Mouse (Mus musculus) MEL (cell line): Measurements from ENCODE around the gene Slc4a2. TPM values are rescaled to one million over a fixed set of nuclear protein-coding genes. Genes with fewer than 3 reads are reported as not detected.

ENCODE experiments used
- DNase-seq: peaks from one replicate; pipeline ENCODE4 v3.0.0; 2011; ENCODE audit warnings: low read depth, low spot score
- H3K27ac ChIP-seq: 2 replicates; pipeline ENCODE4 v1.5.1; 2012; ENCODE audit warnings: low read depth, mild to moderate bottlenecking, control low read depth, low read length, moderate library complexity; ENCODE audit not compliant: control insufficient read depth
- H3K27me3 ChIP-seq, 2 experiments: fragments of 150-350 bp in 1 of 2; sonication (generic) in 1 of 2; 2 replicates each; pipeline ENCODE4 v1.6.1; 2012; ENCODE audit warnings: low read length in 2 of 2, mild to moderate bottlenecking in 2 of 2, improper control_type of control experiment in 1 of 2, moderate library complexity in 1 of 2; ENCODE audit not compliant: insufficient read depth in 2 of 2, control insufficient read depth in 1 of 2
- H3K36me3 ChIP-seq, 2 experiments: 2 replicates each; pipeline ENCODE4 v1.6.1; 2012 to 2014; ENCODE audit warnings: low read length in 2 of 2, improper control_type of control experiment in 1 of 2, inconsistent platforms in 1 of 2, mild to moderate bottlenecking in 1 of 2; ENCODE audit not compliant: insufficient read depth in 2 of 2, control insufficient read depth in 1 of 2
- H3K4me1 ChIP-seq, 2 experiments: fragments of 150-350 bp in 1 of 2; sonication (generic) in 1 of 2; 2 replicates each; pipeline ENCODE4 v1.6.1; 2012; ENCODE audit warnings: low read length in 2 of 2, improper control_type of control experiment in 1 of 2, mild to moderate bottlenecking in 1 of 2; ENCODE audit not compliant: insufficient read depth in 2 of 2, control insufficient read depth in 1 of 2
- H3K4me3 ChIP-seq, 2 experiments: fragments of 150-350 bp in 1 of 2; sonication (generic) in 1 of 2; 2 replicates each; pipeline ENCODE4 v1.5.1; 2012; ENCODE audit warnings: low read depth in 2 of 2, low read length in 2 of 2, mild to moderate bottlenecking in 2 of 2, moderate library complexity in 2 of 2, control low read depth in 1 of 2, improper control_type of control experiment in 1 of 2; ENCODE audit not compliant: control insufficient read depth in 1 of 2, insufficient read depth in 1 of 2
- H3K79me2 ChIP-seq: 2 replicates; pipeline ENCODE4 v1.6.1; 2012; ENCODE audit warnings: mild to moderate bottlenecking, low read length, moderate library complexity; ENCODE audit not compliant: control insufficient read depth, poor library complexity, insufficient read depth
- H3K9ac ChIP-seq: 2 replicates; pipeline ENCODE4 v1.6.1; 2012; ENCODE audit warnings: low read depth, mild to moderate bottlenecking, control low read depth, low read length, moderate library complexity; ENCODE audit not compliant: control insufficient read depth, poor library complexity, severe bottlenecking
- H3K9me3 ChIP-seq: fragments of 150-350 bp; sonication (generic); replicated peaks from 2 replicates; pipeline ENCODE4 v1.6.1; 2012; ENCODE audit warnings: mild to moderate bottlenecking, low read length, improper control_type of control experiment, moderate library complexity; ENCODE audit not compliant: insufficient read depth
- BHLHE40 ChIP-seq: IDR thresholded peaks from 2 replicates; pipeline ENCODE4 v1.6.1; 2012; ENCODE audit warnings: low read depth, mild to moderate bottlenecking, inconsistent platforms, low read length, improper control_type of control experiment, borderline replicate concordance
- CHD1 ChIP-seq: IDR thresholded peaks from 2 replicates; pipeline ENCODE4 v1.6.1; 2012; ENCODE audit warnings: low read depth, mild to moderate bottlenecking, inconsistent platforms, low read length, improper control_type of control experiment
- CHD2 ChIP-seq: IDR thresholded peaks from 2 replicates; pipeline ENCODE4 v1.6.1; 2011; ENCODE audit warnings: low read length, improper control_type of control experiment
- CTCF ChIP-seq, 3 experiments: IDR thresholded peaks in 2 of 3; conservative IDR thresholded peaks in 1 of 3; 2 replicates each; pipeline ENCODE4 v1.5.1; 2011 to 2012; ENCODE audit warnings: low read length in 3 of 3, low read depth in 2 of 3, mild to moderate bottlenecking in 2 of 3, improper control_type of control experiment in 1 of 3, inconsistent platforms in 1 of 3, mixed read lengths in 1 of 3, moderate library complexity in 1 of 3; ENCODE audit not compliant: control insufficient read depth in 1 of 3, insufficient read depth in 1 of 3, poor library complexity in 1 of 3, severe bottlenecking in 1 of 3
- E2F4 ChIP-seq: IDR thresholded peaks from 2 replicates; pipeline ENCODE4 v1.6.1; 2011; ENCODE audit warnings: low read depth, low read length, improper control_type of control experiment, borderline replicate concordance
- EP300 ChIP-seq, 2 experiments: IDR thresholded peaks; 2 replicates each; pipeline ENCODE4 v1.6.1; 2011; ENCODE audit warnings: improper control_type of control experiment in 2 of 2, low read length in 2 of 2, low read depth in 1 of 2, mild to moderate bottlenecking in 1 of 2
- ETS1 ChIP-seq: IDR thresholded peaks from 2 replicates; pipeline ENCODE4 v1.6.1; 2012; ENCODE audit warnings: low read depth, mild to moderate bottlenecking, inconsistent platforms, low read length, improper control_type of control experiment, moderate library complexity
- GABPA ChIP-seq: IDR thresholded peaks from 2 replicates; pipeline ENCODE4 v1.6.1; 2012; ENCODE audit warnings: low read depth, mild to moderate bottlenecking, inconsistent platforms, low read length, improper control_type of control experiment, moderate library complexity
- HCFC1 ChIP-seq: IDR thresholded peaks from 2 replicates; pipeline ENCODE4 v1.6.1; 2012; ENCODE audit warnings: low read depth, mild to moderate bottlenecking, inconsistent platforms, low read length, improper control_type of control experiment, moderate library complexity
- JUND ChIP-seq: IDR thresholded peaks from 2 replicates; pipeline ENCODE4 v1.6.1; 2011; ENCODE audit warnings: low read depth, mild to moderate bottlenecking, improper control_type of control experiment, low read length
- KAT2A ChIP-seq: conservative IDR thresholded peaks from 2 replicates; pipeline ENCODE4 v1.6.1; 2012; ENCODE audit warnings: low read depth, low read length, improper control_type of control experiment, inconsistent platforms
- MAFK ChIP-seq: IDR thresholded peaks from 2 replicates; pipeline ENCODE4 v1.6.1; 2011; ENCODE audit warnings: low read depth, mild to moderate bottlenecking, low read length, improper control_type of control experiment, borderline replicate concordance
- MAX ChIP-seq: IDR thresholded peaks from 2 replicates; pipeline ENCODE4 v1.6.1; 2011; ENCODE audit warnings: low read length, improper control_type of control experiment
- MAZ ChIP-seq: IDR thresholded peaks from 2 replicates; pipeline ENCODE4 v1.6.1; 2012; ENCODE audit warnings: low read depth, mild to moderate bottlenecking, inconsistent platforms, low read length, improper control_type of control experiment
- MEF2A ChIP-seq: IDR thresholded peaks from 2 replicates; pipeline ENCODE4 v1.6.1; 2014; ENCODE audit warnings: low read depth, mild to moderate bottlenecking, inconsistent platforms, low read length, improper control_type of control experiment; ENCODE audit not compliant: poor library complexity, insufficient replicate concordance, severe bottlenecking; ENCODE audit errors: extremely low read depth
- MXI1 ChIP-seq: IDR thresholded peaks from 2 replicates; pipeline ENCODE4 v1.6.1; 2011; ENCODE audit warnings: mild to moderate bottlenecking, low read depth, low read length, improper control_type of control experiment
- MYB ChIP-seq: IDR thresholded peaks from 2 replicates; pipeline ENCODE4 v1.6.1; 2011; ENCODE audit warnings: mild to moderate bottlenecking, low read depth, low read length, improper control_type of control experiment
- MYC ChIP-seq: IDR thresholded peaks from 2 replicates; pipeline ENCODE4 v1.6.1; 2011; ENCODE audit warnings: low read depth, mild to moderate bottlenecking, low read length, improper control_type of control experiment, moderate library complexity
- NELFE ChIP-seq: IDR thresholded peaks from 2 replicates; pipeline ENCODE4 v1.6.1; 2011; ENCODE audit warnings: low read depth, low read length, improper control_type of control experiment
- NRF1 ChIP-seq: IDR thresholded peaks from 2 replicates; pipeline ENCODE4 v1.6.1; 2014; ENCODE audit warnings: low read depth, mild to moderate bottlenecking, inconsistent platforms, low read length, improper control_type of control experiment, moderate library complexity; ENCODE audit not compliant: poor library complexity, insufficient read depth, severe bottlenecking
- POLR2A ChIP-seq, 2 experiments: IDR thresholded peaks; 2 replicates each; pipeline ENCODE4 v1.6.1; 2011 to 2012; ENCODE audit warnings: low read length in 2 of 2, mild to moderate bottlenecking in 2 of 2, control low read depth in 1 of 2, improper control_type of control experiment in 1 of 2, low read depth in 1 of 2, moderate library complexity in 1 of 2; ENCODE audit not compliant: control insufficient read depth in 1 of 2, insufficient read depth in 1 of 2, poor library complexity in 1 of 2
- POLR2AphosphoS2 ChIP-seq: IDR thresholded peaks from 2 replicates; pipeline ENCODE4 v1.6.1; 2011; ENCODE audit warnings: low read length, improper control_type of control experiment
- RAD21 ChIP-seq: IDR thresholded peaks from 2 replicates; pipeline ENCODE4 v1.6.1; 2011; ENCODE audit warnings: mild to moderate bottlenecking, low read depth, low read length, improper control_type of control experiment
- RCOR1 ChIP-seq: IDR thresholded peaks from 2 replicates; pipeline ENCODE4 v1.6.1; 2012; ENCODE audit warnings: low read depth, mild to moderate bottlenecking, inconsistent platforms, low read length, improper control_type of control experiment
- SIN3A ChIP-seq: IDR thresholded peaks from 2 replicates; pipeline ENCODE4 v1.6.1; 2012; ENCODE audit warnings: low read length, improper control_type of control experiment, inconsistent platforms
- SMC3 ChIP-seq: IDR thresholded peaks from 2 replicates; pipeline ENCODE4 v1.6.1; 2011; ENCODE audit warnings: low read depth, low read length, improper control_type of control experiment
- TBP ChIP-seq: IDR thresholded peaks from 2 replicates; pipeline ENCODE4 v1.8.0; 2011; ENCODE audit warnings: low read depth, low read length, improper control_type of control experiment
- TCF12 ChIP-seq: IDR thresholded peaks from 2 replicates; pipeline ENCODE4 v1.6.1; 2014; ENCODE audit warnings: low read depth, mild to moderate bottlenecking, inconsistent platforms, low read length, improper control_type of control experiment, moderate library complexity
- UBTF ChIP-seq: IDR thresholded peaks from 2 replicates; pipeline ENCODE4 v1.6.1; 2012; ENCODE audit warnings: low read depth, mild to moderate bottlenecking, inconsistent platforms, low read length, improper control_type of control experiment, moderate library complexity, borderline replicate concordance; ENCODE audit not compliant: insufficient read depth
- USF1 ChIP-seq: IDR thresholded peaks from 2 replicates; pipeline ENCODE4 v1.6.1; 2014; ENCODE audit warnings: low read depth, mild to moderate bottlenecking, inconsistent platforms, low read length, improper control_type of control experiment, moderate library complexity
- USF2 ChIP-seq, 2 experiments: IDR thresholded peaks; 2 replicates each; pipeline ENCODE4 v1.6.1; 2011 to 2012; ENCODE audit warnings: improper control_type of control experiment in 2 of 2, low read length in 2 of 2, borderline replicate concordance in 1 of 2, inconsistent platforms in 1 of 2, low read depth in 1 of 2, mild to moderate bottlenecking in 1 of 2; ENCODE audit not compliant: insufficient read depth in 1 of 2
- ZC3H11A ChIP-seq: IDR thresholded peaks from 2 replicates; pipeline ENCODE4 v1.6.1; 2012; ENCODE audit warnings: low read depth, mild to moderate bottlenecking, inconsistent platforms, low read length, improper control_type of control experiment
- ZMIZ1 ChIP-seq: IDR thresholded peaks from 2 replicates; pipeline ENCODE4 v1.6.1; 2012; ENCODE audit warnings: low read depth, mild to moderate bottlenecking, inconsistent platforms, low read length, improper control_type of control experiment, moderate library complexity
- polyA plus RNA-seq, 2 experiments: library from polyadenylated mRNA; stranded (reverse) in 1 of 2; unstranded in 1 of 2; fragments of >175 nt in 1 of 2; fragments of >200 nt in 1 of 2; gene quantifications; 2 replicates each; pipeline versions ENCODE4 v1.2.1 to v1.2.4; 2012; ENCODE audit warnings: low replicate concordance in 2 of 2, low read depth in 1 of 2; ENCODE audit not compliant: insufficient read length in 2 of 2, insufficient read depth in 1 of 2, missing spikeins in 1 of 2
- total RNA-seq: library from RNA; depleted of rRNA; stranded (reverse); fragments of 300-350 nt; gene quantifications from 2 replicates; pipeline ENCODE4 v1.2.3, GENCODE M21; 2012

The Slc4a2 gene
- total and polyA plus RNA-seq, 3 experiments: 20.9 to 56.3 TPM; not detected in 1

DNA sequence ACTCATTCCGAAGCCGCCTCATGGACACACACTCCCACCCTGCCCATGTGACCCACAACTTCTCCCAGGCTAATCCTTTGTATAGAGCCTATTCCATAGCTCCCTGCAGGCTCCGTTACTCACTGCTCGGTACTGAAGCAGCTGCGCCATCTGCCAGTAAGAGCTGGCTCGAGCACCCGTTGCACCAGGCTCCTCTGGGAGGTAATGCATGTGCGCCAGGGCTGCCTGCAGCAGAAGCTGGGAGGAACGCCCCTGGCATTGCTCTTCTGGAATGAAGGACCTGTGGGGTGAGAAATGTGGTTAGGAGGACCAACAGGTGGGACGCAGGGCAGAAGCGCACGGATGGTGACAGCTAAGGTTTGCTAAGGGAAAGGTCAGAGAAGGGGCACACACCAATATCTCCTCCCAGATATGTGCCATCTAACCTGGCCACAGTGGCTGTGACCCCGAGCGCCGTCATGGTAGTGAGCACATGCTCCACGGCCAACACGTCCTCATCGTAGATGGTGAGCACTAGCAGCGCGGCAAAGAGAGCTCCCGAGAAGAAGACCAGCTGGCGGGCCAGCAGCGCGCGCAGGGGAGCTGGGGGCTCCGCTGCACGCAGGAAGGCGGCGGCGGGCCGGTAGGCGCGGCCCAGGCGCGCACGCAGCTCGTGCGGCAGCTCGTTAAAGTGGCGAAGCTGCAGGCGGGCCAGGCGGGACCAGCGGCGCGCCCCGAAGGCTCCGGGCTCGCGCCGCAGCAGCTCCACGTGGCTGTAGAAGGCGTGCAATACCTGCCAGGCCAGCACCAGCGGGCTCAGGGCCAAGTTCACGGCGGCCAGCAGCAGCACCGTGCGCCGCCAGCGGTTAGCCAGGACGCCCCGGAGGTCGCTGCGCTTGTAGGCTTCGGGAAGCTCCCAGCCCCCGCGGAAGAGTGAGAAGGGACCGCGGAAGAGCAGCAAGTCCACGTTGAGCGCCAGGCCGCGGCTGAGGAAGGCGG lies 36.1 kb upstream of the Slc4a2 start:
- H3K36me3 ChIP-seq: peaks cover 0 to 29% of the 10 kb centered on the region in 2 experiments; a peak in 2 of 4 replicates
- TF ChIP-seq MAZ (no peak), HCFC1 (peak; percentile 16; the same call in 1 of the 2 replicates), TBP (no peak), SMC3 (peak; percentile 51), POLR2AphosphoS2 (no peak; the same call in 1 of the 2 replicates), MAX (peak; percentile 90), GABPA (no peak), ETS1 (peak; percentile 21; the same call in 1 of the 2 replicates), NRF1 (peak; percentile 59), RAD21 (peak; percentile 26), UBTF (peak; percentile 86; the same call in 1 of the 2 replicates), MYB (no peak), MYC (peak; percentile 91), MEF2A (no peak), TCF12 (peak; percentile 24; the same call in 1 of the 2 replicates), NELFE (peak; percentile 78), CHD1 (no peak), RCOR1 (no peak), SIN3A (peak; percentile 75; the same call in 1 of the 2 replicates), JUND (no peak), USF1 (peak; percentile 75), BHLHE40 (no peak), E2F4 (no peak), CHD2 (no peak), ZC3H11A (no peak), MAFK (no peak), EP300 (IDR thresholded peaks at IDR 0.05; ENCODE audit: low read depth in 1 of 2, low read length in 2 of 2) (no peak), POLR2A (IDR thresholded peaks at IDR 0.05; ENCODE audit: control insufficient read depth in 1 of 2, insufficient read depth in 1 of 2, low read depth in 1 of 2, low read length in 2 of 2, poor library complexity in 1 of 2) (peak; percentile 48 to 58; a peak in 3 of 4 replicates), ZMIZ1 (peak; percentile 57; the same call in 1 of the 2 replicates), KAT2A (no peak; the same call in 1 of the 2 replicates), MXI1 (peak; percentile 92), USF2 (IDR thresholded peaks at IDR 0.05; ENCODE audit: borderline replicate concordance in 1 of 2, insufficient read depth in 1 of 2, low read depth in 1 of 2, low read length in 2 of 2) (no peak), CTCF (IDR thresholded peaks at IDR 0.05 in 2 of 3, conservative IDR thresholded peaks at IDR 0.05 in 1 of 3; ENCODE audit: control insufficient read depth in 1 of 3, insufficient read depth in 1 of 3, low read depth in 2 of 3, low read length in 3 of 3, poor library complexity in 1 of 3, severe bottlenecking in 1 of 3) (peak in 2 of 3 experiments; percentile 43 to 46; a peak in 4 of 6 replicates)
- H3K9ac ChIP-seq: peak overlapping the region; percentile 77
- DNase-seq: peak; percentile 84
- H3K4me3 ChIP-seq: peak overlapping the region; percentile 69 to 76
- no peaks in the 10 kb centered on the region for H3K27me3 ChIP-seq
- H3K9me3 ChIP-seq: no peaks in the 10 kb centered on the region
- H3K4me1 ChIP-seq: peaks cover 5 to 45% of the 10 kb centered on the region in 2 experiments
- peak overlapping the region; percentile 89 for H3K27ac ChIP-seq
- H3K79me2 ChIP-seq: peaks cover 29% of the 10 kb centered on the region
